Mouse (Mus musculus): Measurements from ENCODE around the gene Pld3.

Gene Pld3

DNA sequence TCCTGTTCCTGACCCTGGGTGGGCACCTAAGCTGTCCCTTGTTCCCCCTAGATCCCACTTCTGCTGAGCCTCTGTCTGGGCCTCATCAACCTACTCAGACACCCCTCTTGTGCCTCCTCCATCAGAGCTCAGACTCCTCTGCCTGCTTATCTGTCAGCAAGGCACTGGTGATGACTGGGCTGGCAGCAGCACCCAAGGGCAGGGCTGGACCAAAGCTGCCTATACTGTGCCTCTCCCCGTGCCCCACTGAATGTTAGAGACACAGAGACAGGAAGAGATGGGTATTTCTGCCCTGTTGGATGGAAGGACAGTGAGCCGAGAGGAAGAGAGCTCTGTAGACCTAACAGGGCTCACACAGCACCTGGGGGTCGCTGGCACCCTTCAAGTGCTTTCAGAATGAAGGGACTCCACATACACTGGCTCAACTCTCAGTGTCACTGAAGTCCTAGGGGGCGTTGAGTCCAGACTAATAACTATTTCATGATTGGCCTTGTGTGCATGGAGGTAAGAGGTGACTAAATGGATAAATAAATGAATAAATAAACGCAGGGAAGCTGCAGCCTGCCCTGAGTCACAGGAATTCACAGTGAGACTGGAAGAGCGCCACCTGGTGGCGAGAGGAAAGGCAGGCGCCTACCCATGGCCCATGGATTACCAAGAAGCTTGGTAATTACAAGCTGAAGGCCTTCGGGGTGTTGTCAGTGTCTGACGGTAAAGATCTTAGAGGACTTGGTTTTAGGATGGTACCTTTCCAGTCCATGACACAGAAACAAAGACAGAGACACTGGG lies 26.8 kb downstream of the Pld3 start:
- peak; percentile 79 for DNase-seq (ENCODE audit: low read depth, low spot score)

DNA sequence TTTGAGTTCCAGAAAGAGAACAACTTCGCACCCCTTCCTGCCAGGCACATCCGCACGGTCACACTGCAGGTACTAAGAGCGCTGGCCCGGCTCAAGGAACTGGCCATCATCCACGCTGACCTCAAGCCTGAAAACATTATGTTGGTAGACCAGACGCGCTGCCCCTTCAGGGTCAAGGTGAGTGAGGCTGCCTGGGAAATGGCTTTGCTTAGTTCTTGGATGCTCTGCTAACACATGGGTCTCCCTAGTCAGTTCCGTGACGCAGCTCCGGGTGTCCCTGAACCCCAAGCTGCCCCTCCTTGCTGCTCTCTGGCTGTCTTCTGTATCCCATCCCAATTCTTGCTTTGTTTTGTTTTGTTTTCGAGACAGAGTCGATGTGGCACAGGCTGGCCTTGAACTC lies 29.2 kb downstream of the Pld3 start:
- no peak for DNase-seq (ENCODE audit: low read depth, low spot score)

DNA sequence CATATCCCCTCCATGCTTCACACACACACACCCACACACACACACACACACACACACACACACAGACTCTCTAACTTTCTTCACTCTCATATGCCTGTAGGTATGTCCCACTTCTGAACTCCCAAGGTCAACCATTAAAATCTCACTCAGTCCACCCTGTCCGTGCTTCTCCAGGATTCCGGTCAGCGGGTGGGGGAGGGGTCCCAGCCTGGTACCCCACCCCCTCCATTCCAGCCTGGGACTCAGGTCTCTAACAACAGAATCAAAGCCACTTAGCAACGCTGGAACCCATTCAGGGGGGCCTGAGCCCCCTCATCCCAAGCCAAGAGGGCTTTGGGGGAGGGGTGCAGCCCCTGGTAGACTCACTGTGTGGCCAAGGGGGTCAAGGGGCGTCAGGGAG lies 30.1 kb downstream of the Pld3 start, which contains the start of gene Hipk4:
Gene Hipk4, plus strand, starts transcription at position 301 of the 400 bp plus-strand sequence.
- no peak for DNase-seq (ENCODE audit: low read depth, low spot score)

GRCm38 (mm10) chr7:27520599-27520998 lies 32.4 kb downstream of the Pld3 start:
- DNase-seq (ENCODE audit: low read depth, low spot score), result no peak

DNA sequence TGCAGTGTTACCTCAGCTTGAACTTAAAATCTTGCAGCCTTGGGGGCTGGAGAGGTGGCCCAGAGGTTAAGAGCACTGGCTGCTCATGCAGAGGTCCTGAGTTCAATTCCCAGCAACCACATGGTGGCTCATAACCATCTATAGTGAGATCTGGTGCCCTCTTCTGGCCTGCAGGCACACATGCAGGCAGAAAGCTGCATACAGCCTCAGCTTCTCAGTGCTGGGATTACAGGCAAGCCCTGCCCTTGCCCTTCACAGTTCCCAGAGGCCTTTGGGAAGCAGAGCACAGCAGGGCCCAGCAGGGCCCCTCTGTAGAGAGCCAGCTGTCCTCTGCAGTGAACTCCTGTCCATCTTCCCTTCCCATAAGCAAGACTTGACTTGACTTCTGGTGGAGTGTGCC lies 32.9 kb downstream of the Pld3 start:
- peak; percentile 72 for DNase-seq (ENCODE audit: low read depth, low spot score)

- DNase-seq (ENCODE audit: low read depth, low spot score), result no peak
These were observed 34.7 kb downstream of the Pld3 start for GRCm38 (mm10) chr7:27518314-27518713.

- DNase-seq (ENCODE audit: low read depth, low spot score), result peak; percentile 48
These were observed 38.1 kb downstream of the Pld3 start for GRCm38 (mm10) chr7:27514961-27515360.

GRCm38 (mm10) chr7:27510809-27511208 lies 42.2 kb downstream of the Pld3 start:
- DNase-seq (ENCODE audit: low read depth, low spot score), result peak; percentile 63

DNA sequence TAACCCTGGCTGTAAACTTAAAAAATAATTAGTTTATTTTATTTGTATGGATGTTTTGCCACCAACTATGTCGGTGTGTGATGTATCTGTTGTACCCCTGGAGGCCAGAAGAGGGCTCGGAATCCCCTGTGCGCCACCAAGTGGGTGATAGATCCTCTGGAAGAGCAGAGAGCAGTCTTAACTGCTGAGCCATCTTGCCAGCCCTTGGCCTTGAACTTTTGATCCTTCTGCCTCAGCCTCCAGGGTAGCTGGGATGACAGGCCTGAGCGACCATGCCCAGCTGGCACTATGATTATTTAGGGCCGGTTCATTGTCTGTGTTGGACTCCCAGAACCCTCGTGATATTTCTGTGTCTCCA lies 44.4 kb downstream of the Pld3 start:
- DNase-seq (ENCODE audit: low read depth, low spot score), result peak; percentile 91

GRCm38 (mm10) chr7:27507711-27508647 lies 45.0 kb downstream of the Pld3 start:
- DNase-seq (ENCODE audit: low read depth, low spot score), result peak; percentile 99

GRCm38 (mm10) chr7:27506765-27507370 lies 46.1 kb downstream of the Pld3 start:
- no peak for DNase-seq (ENCODE audit: low read depth, low spot score)

GRCm38 (mm10) chr7:27501620-27502019 lies 51.4 kb downstream of the Pld3 start:
- DNase-seq (ENCODE audit: low read depth, low spot score), result no peak

- DNase-seq (ENCODE audit: low read depth, low spot score), result peak; percentile 75
These were observed 54.0 kb downstream of the Pld3 start, which contains the start of gene Prx for GRCm38 (mm10) chr7:27499036-27499435. TSS of gene Prx (plus strand) at chr7:27499324.

- peak; percentile 82 for DNase-seq (ENCODE audit: low read depth, low spot score)
These were observed 58.2 kb downstream of the Pld3 start for GRCm38 (mm10) chr7:27494659-27495367.

DNA sequence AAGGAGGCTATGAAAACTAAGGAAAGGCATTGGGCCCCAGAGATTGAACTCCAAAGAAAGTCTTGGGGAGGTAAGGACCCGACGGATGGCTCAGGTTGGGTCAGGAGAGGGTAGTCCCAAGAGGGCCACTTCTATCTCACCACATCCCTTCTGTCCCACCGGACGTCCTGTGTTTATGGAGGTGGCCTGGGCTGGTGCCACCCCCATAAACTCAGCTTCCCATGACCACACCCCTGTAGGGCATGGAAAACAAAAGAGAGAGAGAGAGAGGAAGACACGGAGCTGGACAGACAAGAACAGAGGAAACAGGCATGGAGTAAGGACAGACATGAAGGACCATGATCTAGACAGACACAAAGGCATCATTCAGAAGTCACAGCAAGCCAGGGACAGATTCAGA lies 59.6 kb downstream of the Pld3 start:
- no peak for DNase-seq (ENCODE audit: low read depth, low spot score)

DNA sequence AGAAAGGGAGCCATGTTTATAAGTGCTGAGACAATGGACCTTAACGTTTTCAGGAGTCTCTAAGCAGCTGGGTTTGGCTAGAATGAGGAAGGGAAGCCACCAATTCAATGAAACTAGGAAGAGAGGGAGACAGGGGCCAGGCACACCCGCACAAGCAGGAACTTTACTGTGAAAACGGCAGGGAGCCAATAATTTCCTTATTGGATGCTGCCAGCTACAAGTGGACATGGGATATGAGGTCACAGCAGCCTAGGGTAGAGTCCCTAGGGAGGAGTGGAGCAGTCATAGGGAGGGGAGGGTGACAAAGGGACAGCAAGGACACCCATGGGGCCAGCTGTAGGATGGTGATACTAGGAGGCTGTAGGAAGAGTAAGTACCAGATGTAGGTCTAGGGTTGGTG lies 60.0 kb downstream of the Pld3 start:
- DNase-seq (ENCODE audit: low read depth, low spot score), result no peak

DNA sequence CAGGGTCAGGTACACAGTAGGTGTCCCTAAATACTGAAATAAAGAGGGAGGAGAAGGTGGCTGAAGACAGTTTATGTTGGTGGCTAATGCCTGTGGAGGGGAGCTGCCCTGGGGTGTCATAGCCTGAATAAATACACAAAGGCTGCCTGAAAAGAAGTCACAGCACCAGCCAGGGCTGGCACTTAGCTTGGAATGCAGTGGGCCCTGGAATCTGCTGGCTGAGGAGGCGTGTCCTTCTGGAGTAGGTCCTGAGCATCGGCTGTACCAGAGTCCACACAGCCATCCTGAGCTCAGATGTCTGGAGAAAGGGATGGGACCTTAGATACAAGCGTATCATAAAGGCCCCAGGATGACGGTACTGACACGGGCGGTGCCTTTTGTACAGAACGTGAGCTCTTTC lies 61.2 kb downstream of the Pld3 start:
- DNase-seq (ENCODE audit: low read depth, low spot score), result peak; percentile 59

- peak; percentile 87 for DNase-seq (ENCODE audit: low read depth, low spot score)
These were observed 62.3 kb downstream of the Pld3 start for GRCm38 (mm10) chr7:27490543-27491329.

DNA sequence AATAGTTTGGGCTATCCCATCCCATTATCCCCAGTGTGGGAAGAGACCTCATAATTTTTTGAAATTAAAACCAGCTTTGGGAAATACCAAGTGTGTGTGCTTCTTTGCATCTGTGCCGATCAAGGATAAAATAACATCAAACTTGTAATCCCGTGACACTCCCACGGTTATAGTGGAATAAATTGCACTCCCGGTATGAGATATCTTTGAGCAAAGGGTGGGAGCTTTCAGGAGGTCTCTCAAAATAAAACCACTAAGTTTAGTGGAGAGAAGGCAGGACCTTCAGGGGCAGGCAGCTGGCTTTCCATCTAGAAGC lies 62.8 kb downstream of the Pld3 start:
- DNase-seq (ENCODE audit: low read depth, low spot score), result no peak

DNA sequence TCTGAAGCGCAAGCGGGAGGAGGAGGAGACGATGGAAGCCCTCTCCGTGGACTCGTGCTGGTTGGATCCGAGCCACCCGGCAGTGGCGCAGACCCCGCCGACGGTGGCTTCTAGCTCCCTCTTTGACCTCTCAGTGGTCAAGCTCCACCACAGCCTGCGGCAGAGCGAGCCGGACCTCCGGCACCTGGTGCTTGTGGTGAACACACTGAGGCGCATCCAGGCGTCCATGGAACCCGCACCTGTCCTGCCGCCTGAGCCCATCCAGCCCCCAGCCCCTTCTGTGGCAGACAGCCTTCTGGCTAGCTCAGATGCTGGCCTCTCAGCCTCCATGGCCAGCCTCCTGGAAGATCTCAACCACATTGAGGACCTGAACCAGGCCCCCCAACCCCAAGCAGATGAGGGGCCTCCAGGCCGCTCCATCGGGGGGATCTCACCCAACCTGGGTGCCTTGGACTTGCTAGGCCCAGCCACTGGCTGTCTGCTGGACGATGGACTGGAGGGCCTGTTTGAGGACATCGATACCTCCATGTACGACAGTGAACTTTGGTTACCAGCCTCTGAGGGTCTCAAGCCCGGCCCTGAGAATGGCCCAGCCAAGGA lies 63.6 kb downstream of the Pld3 start:
- no peak for DNase-seq (ENCODE audit: low read depth, low spot score)
